Mouse (Mus musculus) intestine, embryonic 16.5 days (tissue): ENCODE measurements around the gene Gfy. TPM values are rescaled to one million over a fixed set of nuclear protein-coding genes. Genes with fewer than 3 reads are reported as not detected.

Experiments used
- ATAC-seq: fragments of 200-750 bp; cut with Nextera tagmentation; 2 replicates; pipeline ENCODE4 v1.8.0; 2017; ENCODE audit warnings: moderate TSS enrichment, moderate library complexity
- H3K27ac ChIP-seq: fragments of 300-500 bp; sonication (generic); 2 replicates; pipeline ENCODE4 v1.5.1; 2014; ENCODE audit warnings: mild to moderate bottlenecking, low read length
- H3K27me3 ChIP-seq: fragments of 300-500 bp; sonication (generic); replicated peaks from 2 replicates; pipeline ENCODE4 v1.6.1; 2014; ENCODE audit warnings: low read length, control low read depth, mixed read lengths; ENCODE audit not compliant: control insufficient read depth, insufficient read depth
- H3K36me3 ChIP-seq: fragments of 300-500 bp; sonication (generic); 2 replicates; pipeline ENCODE4 v1.6.1; 2014; ENCODE audit warnings: low read length, control low read depth; ENCODE audit not compliant: control insufficient read depth, insufficient read depth
- H3K4me1 ChIP-seq: fragments of 300-500 bp; sonication (generic); 2 replicates; pipeline ENCODE4 v1.6.1; 2014; ENCODE audit warnings: low read length, control low read depth, mixed read lengths; ENCODE audit not compliant: control insufficient read depth, insufficient read depth
- H3K4me2 ChIP-seq: fragments of 300-500 bp; sonication (generic); 2 replicates; pipeline ENCODE4 v1.6.1; 2014; ENCODE audit warnings: low read depth, low read length, control low read depth
- H3K4me3 ChIP-seq: fragments of 300-500 bp; sonication (generic); 2 replicates; pipeline ENCODE4 v1.5.1; 2014; ENCODE audit warnings: mild to moderate bottlenecking, low read length
- H3K9ac ChIP-seq: fragments of 300-500 bp; sonication (generic); 2 replicates; pipeline ENCODE4 v1.6.1; 2014; ENCODE audit warnings: low read depth, low read length
- H3K9me3 ChIP-seq: fragments of 300-500 bp; sonication (generic); 2 replicates; pipeline ENCODE4 v1.6.1; 2016; ENCODE audit warnings: low read length, control low read depth; ENCODE audit not compliant: control insufficient read depth
- WGBS: fragments of 180-500 bp; shearing (Covaris S2); extraction: QIAGEN DNeasy Blood & Tissue Kit; methylation state at CpG from one replicate; pipeline ENCODE4 v1.1.7; 2014; 5-methylcytosine and 5-hydroxymethylcytosine counted together
- polyA plus RNA-seq: library from polyadenylated mRNA; unstranded; fragments of >200 nt; fragmentation: Nextera tagmentation; extraction: Ambion mirVana; gene quantifications from 2 replicates; pipeline ENCODE4 v1.2.1, GENCODE M21; 2015

Gfy gene
- polyA plus RNA-seq, 1 experiment from 2014 or later: not detected

DNA sequence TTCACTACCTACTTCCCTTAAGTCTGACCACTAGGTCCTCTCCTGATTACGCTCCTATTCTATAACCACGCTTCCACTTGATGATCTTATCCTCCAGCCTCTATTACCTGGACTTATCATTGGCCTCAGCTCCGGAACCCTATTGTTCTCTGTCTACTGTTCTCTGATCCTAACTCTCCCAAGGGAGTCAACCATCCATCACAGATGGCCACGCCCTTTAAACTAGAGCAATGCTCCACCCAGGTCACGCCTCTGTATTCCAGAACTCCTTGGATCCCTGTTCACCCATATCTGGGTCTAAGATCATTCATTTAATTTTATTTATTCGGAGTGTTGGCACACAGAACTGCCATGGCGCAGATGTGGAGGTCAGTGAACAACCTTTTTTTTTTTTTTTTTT, 33.0 kb upstream of the Gfy start:
- H3K27ac ChIP-seq: no peak overlapping the region
- 71% methylated on average over 7 of the region's 7 CpGs for WGBS
- H3K9ac ChIP-seq: no peak overlapping the region
- H3K4me2 ChIP-seq: no peak overlapping the region
- peaks cover 25% of the 10 kb centered on the region for H3K4me1 ChIP-seq
- no peak overlapping the region for H3K4me3 ChIP-seq
- peaks cover 21% of the 10 kb centered on the region for H3K27me3 ChIP-seq
- no peaks in the 10 kb centered on the region for H3K9me3 ChIP-seq
- H3K36me3 ChIP-seq: no peaks in the 10 kb centered on the region
- ATAC-seq: no peak

DNA sequence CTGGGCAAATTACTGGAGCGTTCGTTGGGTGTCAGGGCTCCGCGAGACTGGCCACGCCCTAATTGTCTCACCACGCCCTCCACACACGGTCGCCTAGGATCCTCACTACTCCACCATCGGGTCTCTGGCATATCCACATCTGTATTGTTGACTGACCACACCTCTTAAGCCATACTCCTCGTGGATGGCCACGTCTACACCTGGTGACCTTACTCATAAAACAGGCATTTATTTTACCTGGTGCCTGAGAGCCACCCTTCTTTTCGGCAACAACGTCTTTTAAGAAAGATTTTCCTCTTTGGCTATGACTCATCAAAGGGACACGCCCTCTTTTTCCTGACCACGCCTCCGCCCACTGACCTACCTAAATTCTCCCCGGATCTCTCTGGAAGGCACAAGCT, 32.5 kb upstream of the Gfy start, which contains the start of gene Dkkl1:
Gene Dkkl1, minus strand, starts transcription at position 297 of the 401 bp plus-strand sequence.
- peak within 1 kb of the TSS; percentile 45 for H3K4me2 ChIP-seq
- H3K27me3 ChIP-seq: peaks cover 21% of the 10 kb centered on the region
- WGBS: 2% methylated on average over 17 of the region's 17 CpGs
- H3K9me3 ChIP-seq: no peaks in the 10 kb centered on the region
- H3K4me1 ChIP-seq: peaks cover 21% of the 10 kb centered on the region
- no peak within 1 kb of the TSS for H3K9ac ChIP-seq
- H3K36me3 ChIP-seq: no peaks in the 10 kb centered on the region
- no peak within 1 kb of the TSS for H3K27ac ChIP-seq
- ATAC-seq: no peak
- H3K4me3 ChIP-seq: peak within 1 kb of the TSS; percentile 12

DNA sequence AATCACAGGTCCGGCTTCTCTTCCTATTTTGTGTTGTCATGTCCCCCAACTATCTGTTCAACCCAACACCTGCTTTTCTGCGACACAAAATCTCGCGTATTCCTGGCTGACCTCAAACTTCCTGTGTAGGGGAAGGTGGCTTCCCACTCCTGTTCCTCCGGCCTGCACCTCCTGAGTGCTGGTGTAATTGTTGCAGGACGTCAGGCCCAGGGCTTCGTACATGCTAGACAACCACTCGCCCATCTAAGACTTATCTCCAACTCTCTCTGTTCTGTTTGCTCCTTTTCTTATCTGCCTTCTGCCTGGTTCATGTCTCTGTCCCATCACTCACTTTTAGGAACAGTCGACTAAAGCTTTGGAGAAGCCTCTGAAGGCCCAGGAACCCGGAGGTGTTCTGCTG, 31.7 kb upstream of the Gfy start:
- 55% methylated on average over 10 of the region's 10 CpGs for WGBS
- Histone ChIP-seq H3K4me1 (peaks cover 15% of the 10 kb centered on the region), H3K36me3 (no peaks in the 10 kb centered on the region), H3K9me3 (no peaks in the 10 kb centered on the region), H3K4me3 (no peak overlapping the region), H3K4me2 (no peak overlapping the region), H3K27me3 (peaks cover 21% of the 10 kb centered on the region), H3K9ac (no peak overlapping the region), H3K27ac (no peak overlapping the region)
- no peak for ATAC-seq

- Histone ChIP-seq H3K36me3 (no peaks in the 10 kb centered on the region), H3K4me1 (peaks cover 8% of the 10 kb centered on the region), H3K27me3 (peaks cover 24% of the 10 kb centered on the region), H3K27ac (no peak overlapping the region), H3K9ac (no peak overlapping the region), H3K9me3 (no peaks in the 10 kb centered on the region), H3K4me3 (no peak overlapping the region), H3K4me2 (no peak overlapping the region)
- ATAC-seq: no peak
- 76% methylated on average over 6 of the region's 6 CpGs for WGBS
Measured at GRCm38 (mm10) chr7:45208260-45208659, 28.9 kb upstream of the Gfy start.

GRCm38 (mm10) chr7:45204380-45205143, 25.2 kb upstream of the Gfy start, which contains the start of gene Ccdc155:
Ccdc155 (minus strand) TSS chr7:45204892.
- 0 out of 2 replicates have a peak, but pooled peaks cover 3% of the 10 kb centered on the region for H3K27me3 ChIP-seq
- H3K36me3 ChIP-seq: no peaks in the 10 kb centered on the region
- H3K4me3 ChIP-seq: peak within 1 kb of the TSS; percentile 52
- no peak within 1 kb of the TSS for H3K27ac ChIP-seq
- H3K9me3 ChIP-seq: no peaks in the 10 kb centered on the region
- 8% methylated on average over 44 of the region's 44 CpGs for WGBS
- peak within 1 kb of the TSS; percentile 52 for H3K9ac ChIP-seq
- H3K4me2 ChIP-seq: peak within 1 kb of the TSS; percentile 56
- peak; percentile 96 for ATAC-seq
- H3K4me1 ChIP-seq: no peaks in the 10 kb centered on the region; the same call in 1 of the 2 replicates

DNA sequence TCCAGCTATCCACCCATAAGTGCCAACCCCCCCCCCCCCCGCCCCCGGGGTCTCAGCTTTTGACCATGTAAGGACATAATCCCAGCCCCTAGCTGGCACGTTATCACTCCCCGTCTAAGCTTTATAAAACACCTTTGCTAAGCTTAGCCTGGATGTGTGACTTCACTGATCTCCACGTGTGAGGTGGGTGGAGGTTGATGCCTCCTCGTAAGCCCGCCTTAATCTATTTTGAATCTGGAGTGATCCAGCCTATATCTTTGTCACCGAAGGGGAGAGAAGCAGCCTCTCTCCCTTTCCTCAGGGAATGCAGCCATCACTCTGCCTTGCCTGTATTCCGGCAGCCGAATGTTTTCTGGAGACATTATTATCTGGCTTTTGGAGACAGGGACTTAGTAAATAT, 23.3 kb upstream of the Gfy start:
- H3K4me2 ChIP-seq: no peak overlapping the region
- WGBS: 37% methylated on average over 10 of the region's 10 CpGs

DNA sequence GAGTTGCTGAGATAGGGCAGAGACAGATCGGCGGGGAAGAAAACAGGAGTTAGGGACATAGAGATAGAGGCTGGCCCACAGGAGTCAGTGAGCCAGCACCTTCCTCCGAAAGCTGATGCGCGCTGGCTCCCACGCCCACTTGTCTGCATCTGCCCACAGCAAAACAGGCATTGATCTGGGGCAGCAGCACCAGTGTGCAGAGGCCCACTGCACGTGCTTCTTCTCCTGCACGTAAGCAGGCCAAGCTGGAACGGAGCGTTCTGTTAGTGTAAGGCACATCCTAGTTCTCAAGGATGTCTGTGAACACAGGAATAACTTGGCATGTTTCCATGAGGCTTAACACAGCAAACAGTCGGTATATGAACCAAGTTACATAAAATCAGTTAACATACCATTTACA, 19.6 kb upstream of the Gfy start:
- no peak for ATAC-seq
- Histone ChIP-seq H3K4me1 (no peaks in the 10 kb centered on the region), H3K36me3 (no peaks in the 10 kb centered on the region), H3K27ac (no peak overlapping the region), H3K9me3 (no peaks in the 10 kb centered on the region), H3K4me2 (no peak overlapping the region), H3K27me3 (0 out of 2 replicates have a peak, but pooled peaks cover 3% of the 10 kb centered on the region), H3K4me3 (no peak overlapping the region), H3K9ac (no peak overlapping the region)
- WGBS: 71% methylated on average over 11 of the region's 11 CpGs

More for the DNA sequence above, 23.3 kb upstream of the Gfy start:
- Histone ChIP-seq H3K9me3 (no peaks in the 10 kb centered on the region), H3K27ac (no peak overlapping the region), H3K27me3 (0 out of 2 replicates have a peak, but pooled peaks cover 3% of the 10 kb centered on the region), H3K9ac (no peak overlapping the region), H3K4me1 (no peaks in the 10 kb centered on the region; the same call in 1 of the 2 replicates), H3K36me3 (no peaks in the 10 kb centered on the region), H3K4me3 (no peak overlapping the region)
- no peak for ATAC-seq

- 16% methylated on average over 5 of the region's 5 CpGs for WGBS
Measured at GRCm38 (mm10) chr7:45198435-45198834, 19.1 kb upstream of the Gfy start.

GRCm38 (mm10) chr7:45196994-45197393, 17.6 kb upstream of the Gfy start:
- no peak overlapping the region for H3K4me3 ChIP-seq
- H3K4me2 ChIP-seq: no peak overlapping the region
- WGBS: 73% methylated on average over 5 of the region's 5 CpGs
- H3K27ac ChIP-seq: no peak overlapping the region
- no peak for ATAC-seq
- no peaks in the 10 kb centered on the region for H3K9me3 ChIP-seq
- H3K4me1 ChIP-seq: no peaks in the 10 kb centered on the region
- no peak overlapping the region for H3K9ac ChIP-seq
- no peaks in the 10 kb centered on the region for H3K36me3 ChIP-seq
- no peaks in the 10 kb centered on the region for H3K27me3 ChIP-seq

More at GRCm38 (mm10) chr7:45198435-45198834, 19.1 kb upstream of the Gfy start:
- Histone ChIP-seq H3K9me3 (no peaks in the 10 kb centered on the region), H3K27me3 (no peaks in the 10 kb centered on the region), H3K4me2 (no peak overlapping the region), H3K36me3 (no peaks in the 10 kb centered on the region), H3K9ac (no peak overlapping the region), H3K4me1 (no peaks in the 10 kb centered on the region), H3K27ac (no peak overlapping the region), H3K4me3 (no peak overlapping the region)
- peak; percentile 49; the same call in 1 of the 2 replicates for ATAC-seq
